Mouse (Mus musculus) testis, postnatal 10 days (tissue): ENCODE measurements around the gene Sdsl.

Source experiments
- DNase-seq: peaks from one replicate; pipeline ENCODE4 v3.0.0; 2021; ENCODE audit warnings: low spot score

Gene Sdsl

GRCm38 (mm10) chr5:120456841-120457554 lies 15.6 kb downstream of the Sdsl start:
- no peak for DNase-seq

GRCm38 (mm10) chr5:120456253-120456652 lies 16.4 kb downstream of the Sdsl start:
- no peak for DNase-seq

GRCm38 (mm10) chr5:120454756-120455337 lies 17.8 kb downstream of the Sdsl start:
- DNase-seq, result peak; percentile 56

DNA sequence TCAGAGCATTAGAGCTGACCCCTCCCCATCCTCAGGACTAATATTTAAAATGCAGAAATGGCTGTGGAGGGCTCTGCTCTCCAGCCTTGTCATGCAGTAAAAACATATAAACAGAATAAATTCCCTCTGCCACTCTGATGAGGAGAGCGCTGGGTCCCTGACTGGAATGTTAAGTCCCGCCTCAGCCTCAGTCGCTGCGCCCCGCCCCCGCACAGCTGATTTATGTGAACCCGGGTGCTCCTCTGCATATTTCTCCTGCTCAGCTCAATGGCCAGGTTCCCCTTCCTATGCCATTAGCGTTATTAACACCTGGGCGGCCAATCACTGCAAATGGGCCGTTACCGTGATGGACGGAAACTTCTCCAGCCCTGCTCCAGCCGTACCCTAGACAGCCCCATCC lies 25.3 kb downstream of the Sdsl start:
- peak; percentile 48 for DNase-seq

- DNase-seq, result peak; percentile 98
Observed at GRCm38 (mm10) chr5:120440733-120441132, 31.9 kb downstream of the Sdsl start.

DNA sequence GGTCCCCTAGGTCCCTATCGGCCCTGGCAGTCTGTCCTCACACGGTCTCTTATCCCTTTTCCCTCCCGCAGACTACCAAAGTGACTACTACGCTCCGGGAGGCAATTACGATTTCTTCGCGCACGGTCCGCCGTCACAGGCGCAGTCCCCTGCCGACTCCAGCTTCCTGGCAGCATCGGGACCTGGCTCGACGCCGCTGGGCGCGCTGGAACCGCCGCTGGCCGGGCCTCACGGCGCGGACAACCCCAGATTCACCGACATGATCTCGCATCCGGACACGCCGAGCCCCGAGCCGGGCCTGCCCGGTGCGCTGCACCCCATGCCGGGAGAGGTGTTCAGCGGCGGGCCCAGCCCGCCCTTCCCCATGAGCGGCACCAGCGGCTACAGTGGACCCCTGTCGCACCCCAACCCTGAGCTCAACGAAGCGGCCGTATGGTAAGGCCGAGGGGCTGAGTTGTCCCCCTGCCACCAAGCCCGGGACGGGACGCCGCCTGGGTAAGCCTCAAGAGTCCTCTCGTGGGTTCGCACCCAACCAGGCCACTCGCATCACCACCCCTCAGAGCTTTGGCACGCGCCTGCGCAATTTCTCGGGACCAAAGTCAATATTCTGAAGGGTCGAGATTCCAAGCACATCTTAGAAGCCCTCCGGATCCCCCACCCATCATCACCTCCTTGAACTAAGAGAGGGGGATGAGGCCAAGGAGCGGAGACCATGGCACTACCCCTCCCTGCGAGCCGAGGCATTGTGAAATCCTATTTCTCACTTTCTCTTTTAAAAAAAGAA lies 32.5 kb downstream of the Sdsl start:
- DNase-seq, result peak; percentile 49

- peak; percentile 49 for DNase-seq
Observed at GRCm38 (mm10) chr5:120438991-120439710, 33.5 kb downstream of the Sdsl start.

DNA sequence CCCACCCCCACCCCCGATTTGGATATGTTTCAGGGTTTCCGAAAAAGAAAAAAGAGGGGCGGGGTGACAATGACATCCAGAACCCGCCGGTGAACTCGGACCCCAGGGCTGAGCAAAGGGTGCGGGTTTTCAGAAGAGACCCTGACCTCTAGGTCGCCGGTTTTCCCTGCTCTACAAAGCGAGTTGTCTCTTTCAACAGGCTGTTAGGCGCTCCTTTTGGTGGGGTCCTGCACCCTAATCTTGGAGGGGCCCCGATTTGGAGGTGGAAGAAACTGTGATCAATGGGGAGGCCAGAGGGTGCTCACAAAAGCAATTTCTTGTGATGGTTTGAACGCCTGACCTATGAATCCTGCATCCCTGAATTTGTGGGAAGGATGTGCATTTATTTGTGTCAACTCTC lies 34.1 kb downstream of the Sdsl start:
- DNase-seq, result no peak

DNA sequence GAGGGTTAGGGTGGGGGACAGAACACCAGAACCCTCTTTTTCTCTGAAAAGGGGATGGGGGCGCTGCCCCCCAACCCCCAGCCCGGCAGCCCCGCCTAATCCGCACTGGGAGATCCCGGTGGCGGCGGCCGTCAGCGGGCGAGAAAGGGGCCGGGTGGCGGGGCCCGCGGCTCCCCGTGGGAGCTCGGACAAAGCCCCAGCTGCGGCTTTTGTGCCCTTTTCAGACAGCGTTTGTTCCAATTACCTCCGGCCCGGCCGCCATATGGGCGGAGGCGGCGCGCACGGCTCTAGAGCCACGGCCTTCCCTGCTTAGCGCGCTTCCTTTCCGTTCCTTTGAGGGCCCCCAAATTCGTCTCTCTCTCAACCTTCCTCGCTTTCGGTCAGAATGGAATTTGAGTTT lies 34.6 kb downstream of the Sdsl start:
- peak; percentile 42 for DNase-seq

GRCm38 (mm10) chr5:120437539-120437938 lies 35.1 kb downstream of the Sdsl start:
- DNase-seq, result peak; percentile 45

DNA sequence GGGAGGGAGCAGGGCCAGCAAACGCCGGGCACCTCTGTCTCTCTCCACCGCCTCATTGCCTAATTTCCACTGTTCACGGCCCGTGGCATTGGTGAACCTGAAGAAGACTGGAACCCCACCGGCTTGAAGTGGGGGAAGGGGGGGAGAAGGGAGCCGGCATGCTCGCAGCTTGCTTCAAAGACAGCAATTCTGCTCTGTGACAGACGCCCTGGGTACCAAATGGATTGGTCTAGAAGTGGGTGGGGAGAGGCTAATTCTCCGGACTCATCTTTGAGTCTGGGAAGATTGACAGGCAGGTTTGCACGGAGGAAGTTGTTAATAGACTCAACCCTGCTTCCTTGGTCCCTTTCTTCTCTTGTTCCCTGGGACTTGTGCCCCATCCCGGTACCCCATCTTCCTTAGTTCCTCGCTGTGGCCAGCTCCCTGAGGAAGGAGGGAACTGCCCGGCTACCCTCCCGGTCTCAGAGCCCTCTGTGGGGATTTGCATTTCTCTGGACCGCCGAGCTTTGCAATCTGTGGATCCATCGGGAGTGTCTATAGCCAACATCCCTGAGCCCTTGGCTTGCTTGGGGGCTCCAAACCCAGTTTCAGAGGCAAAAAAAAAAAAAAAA lies 35.6 kb downstream of the Sdsl start:
- no peak for DNase-seq

- DNase-seq, result peak; percentile 45
Observed at GRCm38 (mm10) chr5:120435731-120436501, 36.7 kb downstream of the Sdsl start.

DNA sequence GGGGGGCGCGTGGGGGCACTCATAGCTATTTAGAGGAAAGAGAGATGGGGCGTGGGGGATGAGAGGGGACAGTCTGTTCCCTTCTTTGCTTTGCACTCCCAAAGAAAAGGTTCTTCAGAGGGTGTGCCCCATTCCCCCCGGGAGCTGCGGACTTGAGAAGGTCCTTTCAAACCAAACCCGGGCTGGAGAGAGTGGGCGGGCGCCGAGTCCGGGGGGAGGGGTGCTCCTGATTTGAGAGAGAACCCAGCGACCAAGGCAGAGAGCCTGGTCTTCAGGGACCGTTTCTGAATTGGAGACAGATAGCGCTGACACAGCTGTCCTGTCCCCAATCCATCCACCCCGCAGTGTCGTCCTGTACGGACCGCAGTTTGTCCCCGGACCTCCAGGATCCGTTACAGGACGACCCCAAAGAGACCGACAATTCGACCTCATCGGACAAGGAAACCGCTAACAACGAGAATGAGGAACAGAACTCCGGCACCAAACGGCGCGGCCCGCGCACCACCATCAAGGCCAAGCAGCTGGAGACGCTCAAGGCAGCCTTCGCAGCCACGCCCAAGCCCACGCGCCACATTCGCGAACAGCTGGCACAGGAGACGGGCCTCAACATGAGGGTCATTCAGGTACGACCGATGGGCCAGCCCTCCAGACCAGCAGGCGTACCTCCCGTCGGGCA lies 37.5 kb downstream of the Sdsl start:
- peak; percentile 47 for DNase-seq

DNA sequence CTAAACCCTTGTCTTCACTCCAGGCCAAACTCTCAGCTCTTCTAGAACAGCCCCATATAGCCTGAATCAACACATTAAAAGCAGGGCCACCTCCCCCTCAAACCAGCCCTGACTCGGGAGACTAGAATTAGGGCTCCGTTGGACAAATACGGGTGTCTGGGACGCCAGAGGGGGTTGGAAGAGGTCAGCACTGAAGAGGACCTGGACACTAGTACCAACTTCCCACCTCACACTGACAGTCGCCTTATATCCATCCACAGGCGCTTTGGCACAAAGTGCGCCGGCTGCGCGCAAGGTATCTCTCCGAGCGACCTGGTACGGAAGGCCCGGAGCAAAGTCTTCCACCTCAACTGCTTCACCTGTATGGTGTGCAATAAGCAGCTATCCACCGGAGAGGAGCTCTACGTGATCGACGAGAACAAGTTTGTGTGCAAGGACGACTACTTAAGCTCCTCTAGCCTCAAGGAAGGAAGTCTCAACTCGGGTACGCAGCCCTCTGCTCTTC lies 38.3 kb downstream of the Sdsl start:
- DNase-seq, result no peak

DNA sequence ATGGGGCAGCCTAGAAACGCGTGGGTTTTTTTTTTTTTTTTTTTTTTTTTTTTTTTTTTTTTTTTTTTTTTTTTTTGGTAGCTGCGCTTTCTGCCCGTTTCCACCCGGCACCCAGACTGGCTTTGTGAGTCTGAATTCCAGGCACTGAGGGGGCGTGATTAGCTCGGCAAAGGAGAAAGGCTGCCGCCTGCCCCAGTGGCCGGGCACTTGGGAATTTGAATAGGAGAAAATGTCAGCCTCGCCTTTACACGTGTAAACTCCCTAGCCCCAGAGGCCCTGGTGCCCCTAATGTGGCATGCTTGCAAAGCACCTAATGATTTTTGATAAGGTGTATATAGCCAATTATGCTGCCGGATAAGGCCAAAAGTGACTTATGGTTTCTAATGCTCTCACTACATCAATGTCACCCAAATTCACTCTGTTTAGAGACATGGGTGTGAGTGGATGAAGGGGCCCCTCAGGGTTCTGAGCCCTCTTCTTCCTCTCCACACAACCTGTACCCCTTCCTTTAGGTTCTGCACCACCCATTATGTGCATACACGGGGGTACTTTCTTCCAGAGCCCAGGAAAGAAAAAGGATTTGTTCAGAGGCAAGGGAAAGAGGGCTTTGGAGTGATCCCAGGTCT lies 39.4 kb downstream of the Sdsl start:
- no peak for DNase-seq

DNA sequence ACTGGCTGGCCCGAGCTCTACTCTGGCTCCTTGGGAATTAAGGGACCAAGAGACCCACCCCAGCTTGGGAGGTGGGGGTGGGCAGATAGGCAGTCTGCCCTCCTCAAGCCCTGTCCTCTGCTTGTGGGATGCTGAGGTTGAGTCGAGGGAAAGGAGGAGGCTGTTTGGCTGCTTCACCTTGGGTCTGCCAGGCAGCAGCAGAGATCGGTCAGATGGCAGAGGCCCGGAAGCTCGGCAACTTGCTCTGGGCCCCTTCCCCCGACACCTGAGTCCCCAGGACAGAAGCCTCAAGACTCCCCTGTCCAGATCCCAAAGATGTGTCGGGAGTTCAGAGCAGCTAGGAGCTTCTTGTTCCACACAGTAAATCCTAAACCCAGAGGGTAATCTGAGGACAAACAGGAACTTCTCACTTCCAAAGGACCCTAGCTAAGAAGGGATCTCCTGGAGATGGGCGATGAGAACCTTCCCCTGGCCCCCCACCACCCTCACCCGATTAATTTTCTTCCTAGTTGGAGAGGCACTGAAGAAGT lies 40.1 kb downstream of the Sdsl start:
- no peak for DNase-seq

GRCm38 (mm10) chr5:120431649-120432485 lies 40.7 kb downstream of the Sdsl start, which contains the start of gene Lhx5:
TSS of gene Lhx5 (plus strand) at chr5:120431699.
- DNase-seq, result no peak

GRCm38 (mm10) chr5:120431001-120431583 lies 41.5 kb downstream of the Sdsl start:
- DNase-seq, result peak; percentile 43
